Mouse (Mus musculus) limb, embryonic 14.5 days (tissue): ENCODE measurements around the gene Otop2. TPM values are rescaled to one million over a fixed set of nuclear protein-coding genes. Genes with fewer than 3 reads are reported as not detected.

Experiments used
- ATAC-seq: fragments of 200-750 bp; cut with Nextera tagmentation; 2 replicates; pipeline ENCODE4 v1.8.0; 2017; ENCODE audit warnings: low read depth, moderate number of reproducible peaks, moderate TSS enrichment; ENCODE audit not compliant: low FRiP score
- DNase-seq: peaks from one replicate; pipeline ENCODE4 v3.0.0-alpha.2; 2015; ENCODE audit warnings: low spot score
- H3K27ac ChIP-seq: fragments of 300-500 bp; sonication (generic); replicated peaks from 2 replicates; pipeline ENCODE4 v1.5.1; 2014; ENCODE audit warnings: low read depth, mild to moderate bottlenecking, low read length, moderate library complexity, mixed read lengths
- H3K27me3 ChIP-seq: fragments of 300-500 bp; sonication (generic); 2 replicates; pipeline ENCODE4 v1.6.1; 2014; ENCODE audit warnings: low read length, mixed read lengths; ENCODE audit not compliant: control insufficient read depth, insufficient read depth
- H3K36me3 ChIP-seq: fragments of 300-500 bp; sonication (generic); 2 replicates; pipeline ENCODE4 v1.6.1; 2014; ENCODE audit warnings: mild to moderate bottlenecking, low read length, moderate library complexity, mixed read lengths; ENCODE audit not compliant: control insufficient read depth, insufficient read depth
- H3K4me1 ChIP-seq: fragments of 300-500 bp; sonication (generic); 2 replicates; pipeline ENCODE4 v1.6.1; 2014; ENCODE audit warnings: antibody characterized with exemption, low read length, mixed read lengths; ENCODE audit not compliant: control insufficient read depth, insufficient read depth
- H3K4me2 ChIP-seq: fragments of 300-500 bp; sonication (generic); replicated peaks from 2 replicates; pipeline ENCODE4 v1.6.1; 2014; ENCODE audit warnings: low read depth, mild to moderate bottlenecking, low read length, moderate library complexity; ENCODE audit not compliant: severe bottlenecking
- H3K4me3 ChIP-seq: fragments of 300-500 bp; sonication (generic); replicated peaks from 2 replicates; pipeline ENCODE4 v1.5.1; 2014; ENCODE audit warnings: low read length
- H3K9ac ChIP-seq: fragments of 300-500 bp; sonication (generic); 2 replicates; pipeline ENCODE4 v1.6.1; 2014; ENCODE audit warnings: mild to moderate bottlenecking, low read depth, low read length, moderate library complexity; ENCODE audit not compliant: severe bottlenecking
- H3K9me3 ChIP-seq: fragments of 300-500 bp; sonication (generic); 2 replicates; pipeline ENCODE4 v1.6.1; 2016; ENCODE audit warnings: low read length; ENCODE audit not compliant: control insufficient read depth
- POLR2A ChIP-seq: fragments of 200-500 bp; IDR thresholded peaks from 2 replicates; pipeline ENCODE4 v1.8.0; 2012; ENCODE audit warnings: inconsistent platforms, mild to moderate bottlenecking, moderate library complexity, borderline replicate concordance; ENCODE audit not compliant: insufficient read depth, insufficient read length; ENCODE audit errors: extremely low read depth
- WGBS: fragments of 180-500 bp; shearing (Covaris S2); extraction: QIAGEN DNeasy Blood & Tissue Kit; methylation state at CpG from one replicate; pipeline ENCODE4 v1.1.7; 2014; 5-methylcytosine and 5-hydroxymethylcytosine counted together
- polyA plus RNA-seq, 2 experiments: library from polyadenylated mRNA; depleted of rRNA in 1 of 2; stranded (reverse) in 1 of 2; unstranded in 1 of 2; fragments of >200 nt; fragmentation: Nextera tagmentation in 1 of 2; extraction: Ambion mirVana in 1 of 2; gene quantifications; 2 replicates each; pipeline versions ENCODE4 v1.2.1 to v1.2.3; 2012 to 2014

Gene Otop2
- polyA plus RNA-seq, 2 experiments = 0.19 to 0.29 TPM

DNA sequence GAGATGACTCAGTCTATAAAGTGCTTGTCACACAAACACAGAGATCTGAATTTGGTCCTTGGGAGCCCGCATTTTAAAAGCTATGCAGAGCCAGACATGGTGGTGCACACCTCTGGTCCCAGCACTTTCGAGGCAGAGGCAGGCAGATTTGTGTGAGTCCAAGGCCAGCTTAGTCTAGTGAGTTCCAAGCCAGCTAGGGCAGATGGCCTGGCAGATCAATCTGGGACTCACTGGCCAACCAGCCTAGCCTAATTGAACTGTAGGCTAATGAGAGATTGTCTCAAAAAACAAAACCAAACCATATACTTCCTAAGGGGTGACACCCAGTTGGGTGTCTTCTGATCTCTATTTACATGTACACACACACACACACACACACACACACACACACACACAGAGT lies 34.3 kb downstream of the Otop2 start:
- H3K4me3 ChIP-seq = no peak overlapping the region
- H3K9me3 ChIP-seq = no peaks in the 10 kb centered on the region
- H3K27ac ChIP-seq = no peak overlapping the region
- no peak for ATAC-seq
- 80% methylated on average over 2 of the region's 2 CpGs for WGBS
- H3K27me3 ChIP-seq = peaks cover 6% of the 10 kb centered on the region
- peaks cover 14% of the 10 kb centered on the region for H3K4me1 ChIP-seq
- no peak for TF ChIP-seq POLR2A
- no peaks in the 10 kb centered on the region for H3K36me3 ChIP-seq
- no peak overlapping the region for H3K4me2 ChIP-seq
- DNase-seq = no peak
- no peak overlapping the region for H3K9ac ChIP-seq

DNA sequence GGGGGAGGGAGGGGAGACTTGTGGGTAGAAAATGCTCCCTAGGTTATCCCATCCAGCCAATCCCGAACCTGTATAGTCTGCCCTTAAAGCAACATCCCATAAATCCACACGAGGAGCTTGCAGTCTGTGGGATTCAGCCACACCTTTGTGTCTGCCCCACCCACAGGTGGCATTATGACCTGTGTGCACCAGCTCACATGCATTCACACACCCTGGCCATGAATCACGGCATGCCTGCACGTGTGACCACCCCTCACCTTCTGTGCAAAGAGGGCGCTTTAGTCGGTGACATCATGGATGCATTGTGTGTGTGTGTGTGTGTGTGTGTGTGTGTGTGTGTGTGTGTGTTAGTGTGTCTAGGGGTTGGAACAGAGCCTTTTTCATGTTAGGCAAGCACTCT lies 34.9 kb downstream of the Otop2 start:
- H3K4me2 ChIP-seq = no peak overlapping the region
- H3K36me3 ChIP-seq = no peaks in the 10 kb centered on the region
- DNase-seq = no peak
- peaks cover 20% of the 10 kb centered on the region for H3K4me1 ChIP-seq
- no peak overlapping the region for H3K9ac ChIP-seq
- H3K27ac ChIP-seq = no peak overlapping the region
- H3K4me3 ChIP-seq = no peak overlapping the region
- H3K27me3 ChIP-seq = no peaks in the 10 kb centered on the region
- ATAC-seq = no peak
- no peaks in the 10 kb centered on the region for H3K9me3 ChIP-seq
- WGBS = 68% methylated on average over 6 of the region's 6 CpGs
- TF ChIP-seq POLR2A = no peak

DNA sequence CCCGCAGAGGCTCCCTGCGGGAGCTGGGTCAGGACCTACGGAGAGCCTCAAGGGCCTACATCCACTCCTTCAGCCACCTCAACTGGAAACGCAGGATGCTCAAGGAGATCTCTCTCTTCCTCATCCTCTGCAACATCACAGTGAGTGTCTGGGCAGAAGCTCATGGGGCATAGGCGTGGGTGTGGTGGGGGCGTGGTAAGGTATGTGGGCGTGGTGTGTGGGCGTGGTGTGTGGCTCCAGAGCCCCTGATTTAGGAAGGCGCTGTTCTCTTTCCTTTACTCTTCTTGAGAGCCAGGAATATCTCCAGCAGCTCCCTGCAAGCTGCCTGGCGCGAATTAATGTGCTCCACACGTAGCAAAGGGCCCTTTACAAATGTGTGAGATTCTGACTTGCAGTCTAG lies 38.0 kb downstream of the Otop2 start:
- Histone ChIP-seq H3K4me2 (no peak overlapping the region), H3K27ac (no peak overlapping the region), H3K36me3 (no peaks in the 10 kb centered on the region)

GRCm38 (mm10) chr11:115345515-115345914 lies 38.6 kb downstream of the Otop2 start:
- Histone ChIP-seq H3K27me3 (no peaks in the 10 kb centered on the region), H3K9me3 (no peaks in the 10 kb centered on the region), H3K4me2 (no peak overlapping the region), H3K36me3 (no peaks in the 10 kb centered on the region), H3K27ac (no peak overlapping the region), H3K4me3 (no peak overlapping the region), H3K4me1 (peaks cover 21% of the 10 kb centered on the region), H3K9ac (no peak overlapping the region)
- DNase-seq (peak; percentile 46), ATAC-seq (peak; percentile 56; the same call in 1 of the 2 replicates)
- under 1% methylated on average over 7 of the region's 7 CpGs for WGBS
- TF ChIP-seq POLR2A = no peak

More for the DNA sequence above, 38.0 kb downstream of the Otop2 start:
- ATAC-seq = no peak
- Histone ChIP-seq H3K9me3 (no peaks in the 10 kb centered on the region), H3K4me3 (no peak overlapping the region), H3K9ac (no peak overlapping the region), H3K4me1 (peaks cover 21% of the 10 kb centered on the region), H3K27me3 (no peaks in the 10 kb centered on the region)
- 12% methylated on average over 12 of the region's 12 CpGs for WGBS
- no peak for DNase-seq
- no peak for TF ChIP-seq POLR2A

DNA sequence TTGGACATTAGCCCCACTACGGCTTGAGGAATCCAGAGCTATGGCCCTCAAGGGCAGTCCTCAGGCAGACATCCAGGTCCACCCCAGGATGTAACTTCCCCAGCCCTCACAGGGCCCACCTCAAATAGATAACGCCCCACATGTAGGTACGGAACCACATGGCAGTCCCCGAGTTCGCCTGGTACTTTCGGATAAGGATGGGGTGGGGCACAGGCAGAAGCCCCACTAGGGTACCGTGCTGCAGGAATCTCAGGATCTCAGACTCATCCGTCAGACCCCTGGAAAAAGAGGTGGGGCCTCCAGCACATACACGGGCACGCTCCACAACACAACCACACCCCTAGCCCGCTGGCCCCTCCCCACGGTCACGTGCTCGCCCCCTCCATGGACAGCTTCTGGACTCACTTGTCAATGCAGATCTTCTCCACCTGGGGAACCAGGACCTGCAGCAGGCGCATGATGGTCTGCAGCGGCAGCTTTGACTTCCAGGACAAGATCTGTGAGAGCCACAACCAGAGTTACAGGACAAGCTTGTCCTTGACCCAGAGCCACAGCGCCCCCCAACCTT lies 41.8 kb downstream of the Otop2 start:
- Histone ChIP-seq H3K9me3 (no peaks in the 10 kb centered on the region), H3K27me3 (no peaks in the 10 kb centered on the region), H3K9ac (no peak overlapping the region), H3K36me3 (no peaks in the 10 kb centered on the region), H3K4me3 (no peak overlapping the region), H3K4me2 (no peak overlapping the region), H3K27ac (no peak overlapping the region), H3K4me1 (peaks cover 21% of the 10 kb centered on the region)
- ATAC-seq (no peak), DNase-seq (no peak)
- TF ChIP-seq POLR2A = no peak
- WGBS = 51% methylated on average over 17 of the region's 17 CpGs

GRCm38 (mm10) chr11:115349976-115350375 lies 43.0 kb downstream of the Otop2 start:
- Histone ChIP-seq H3K4me3 (no peak overlapping the region), H3K27ac (no peak overlapping the region), H3K9me3 (no peaks in the 10 kb centered on the region), H3K4me1 (peaks cover 20% of the 10 kb centered on the region), H3K4me2 (no peak overlapping the region), H3K27me3 (0 out of 2 replicates have a peak, but pooled peaks cover 3% of the 10 kb centered on the region), H3K9ac (no peak overlapping the region), H3K36me3 (no peaks in the 10 kb centered on the region)
- ATAC-seq = no peak
- DNase-seq = no peak
- no peak for TF ChIP-seq POLR2A
- WGBS = 32% methylated on average over 4 of the region's 4 CpGs
